Mouse (Mus musculus): Measurements from ENCODE around the gene Ctsw.

Gene Ctsw

DNA sequence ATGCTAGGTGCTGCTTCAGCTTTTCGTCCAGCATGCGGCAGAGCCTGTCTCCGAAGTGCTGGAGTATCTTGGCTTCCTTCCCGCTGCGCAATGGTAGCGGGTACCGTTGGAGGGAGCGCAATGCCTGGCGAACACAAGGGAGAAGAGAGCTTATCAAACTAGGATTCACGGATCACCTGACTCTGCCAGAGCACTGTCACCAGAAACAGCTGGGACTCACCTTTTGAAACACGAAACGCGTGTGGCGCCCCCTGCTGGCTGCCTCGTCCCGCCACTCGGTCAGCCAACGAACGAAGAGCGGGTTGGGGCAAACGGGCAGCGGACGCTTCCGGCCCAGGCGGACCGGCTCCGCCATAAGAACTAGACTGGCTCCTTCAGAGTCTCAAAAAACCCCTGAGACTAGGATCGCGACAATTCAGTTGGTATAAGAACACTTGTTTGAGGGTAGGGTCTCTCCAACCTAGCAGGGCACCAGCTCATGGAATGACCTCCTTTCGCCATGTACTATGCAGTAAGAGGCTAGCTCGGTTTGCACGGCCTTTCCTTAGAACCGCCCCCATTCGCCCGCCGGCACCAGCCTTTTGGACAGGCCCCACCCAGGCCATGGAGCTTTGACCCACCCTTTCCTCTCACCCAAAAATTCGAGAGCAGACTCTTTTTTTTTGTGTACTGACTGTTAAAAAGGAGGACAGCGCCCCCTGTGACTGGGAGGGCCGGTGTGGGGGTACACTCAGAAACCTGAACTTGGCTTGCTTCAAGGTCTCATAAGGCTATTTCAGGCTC, 19.7 kb upstream of the Ctsw start, which contains the start of gene Mus81:
Gene Mus81 (minus strand): TSS at position 635 of the 783 bp plus-strand sequence.
- peak; percentile 96 to 97 for DNase-seq (ENCODE audit: low spot score in 2 of 2)

DNA sequence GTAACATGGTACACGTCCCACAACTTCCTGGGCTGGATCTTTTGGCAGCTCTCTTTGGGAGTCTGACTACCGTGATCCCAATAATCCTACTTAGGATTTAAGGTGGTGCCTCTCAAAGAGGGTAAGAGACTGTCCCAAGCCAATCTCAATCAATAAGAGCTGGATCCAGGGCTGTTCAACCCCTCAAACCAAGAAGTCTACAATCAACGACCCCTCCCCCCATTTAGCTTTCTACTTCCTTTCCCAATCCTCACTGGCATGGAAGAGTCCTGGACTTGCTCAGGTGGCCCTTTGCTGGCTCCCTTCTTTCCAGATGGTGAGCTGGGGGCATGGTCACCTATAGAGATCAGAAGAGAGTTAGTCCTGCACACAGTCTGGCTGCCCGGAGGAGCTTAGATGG, 18.5 kb upstream of the Ctsw start:
- DNase-seq (ENCODE audit: low spot score in 2 of 2), result no peak

DNA sequence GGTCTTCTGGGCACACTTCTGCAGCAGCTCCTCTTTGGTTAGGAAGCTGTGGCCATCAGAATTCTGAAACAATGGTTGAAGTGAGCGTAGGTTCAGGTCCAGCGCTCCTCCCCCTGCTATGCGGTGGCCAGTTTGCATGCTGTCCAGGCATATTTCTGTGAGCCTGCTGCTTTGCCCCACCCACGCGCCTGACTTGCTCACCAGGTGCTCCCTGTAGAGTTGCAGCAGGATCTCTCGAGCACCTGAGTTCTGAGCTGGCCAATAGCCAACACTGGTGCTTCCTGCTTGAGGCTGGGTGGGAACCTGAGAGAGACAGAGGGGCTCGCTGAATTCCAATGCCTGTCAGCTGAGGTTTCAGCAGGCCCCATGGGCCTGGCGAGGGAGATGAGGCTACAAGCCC, 18.0 kb upstream of the Ctsw start:
- no peak for DNase-seq (ENCODE audit: low spot score in 2 of 2)

DNA sequence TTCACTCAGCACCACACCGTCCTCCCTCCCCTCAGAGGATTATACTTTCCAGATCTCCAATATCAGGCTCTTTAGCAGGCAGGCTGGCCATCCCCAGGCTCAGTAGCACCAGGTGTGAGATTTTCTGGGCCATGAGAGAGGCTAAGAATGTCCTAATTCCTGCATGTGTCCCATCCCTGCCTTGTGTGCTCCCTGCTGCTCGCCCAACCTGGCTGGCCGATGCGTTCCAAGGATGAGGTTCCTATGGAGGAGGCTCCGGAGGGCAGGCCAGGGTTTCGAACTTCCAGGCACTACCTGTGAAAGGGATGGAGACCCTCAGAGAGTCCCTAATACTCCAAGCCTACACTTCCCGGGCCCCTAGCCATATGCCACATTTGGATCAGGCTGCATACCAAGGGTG, 17.5 kb upstream of the Ctsw start:
- no peak for DNase-seq (ENCODE audit: low spot score in 2 of 2)

DNA sequence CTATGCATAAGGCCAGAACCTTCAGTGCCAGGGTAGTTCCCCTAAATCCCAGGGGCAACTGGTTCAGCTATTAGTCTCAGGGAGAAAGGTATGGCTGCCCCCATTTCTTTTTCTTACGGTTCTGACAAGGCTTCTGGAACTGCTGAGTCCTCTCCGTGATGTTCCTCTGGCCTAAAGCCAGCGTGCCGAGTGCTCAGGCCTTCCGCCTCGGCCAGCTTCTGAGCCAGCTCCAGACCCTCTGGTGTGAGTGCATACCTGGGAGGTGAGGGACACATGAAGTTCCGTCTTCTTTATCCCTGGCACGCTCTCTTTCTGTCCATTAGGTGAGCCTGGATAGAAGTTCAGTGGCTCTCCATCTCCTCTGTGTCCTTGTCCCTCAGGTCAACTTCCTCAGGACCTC, 17.1 kb upstream of the Ctsw start:
- DNase-seq (ENCODE audit: low spot score in 2 of 2), result no peak

DNA sequence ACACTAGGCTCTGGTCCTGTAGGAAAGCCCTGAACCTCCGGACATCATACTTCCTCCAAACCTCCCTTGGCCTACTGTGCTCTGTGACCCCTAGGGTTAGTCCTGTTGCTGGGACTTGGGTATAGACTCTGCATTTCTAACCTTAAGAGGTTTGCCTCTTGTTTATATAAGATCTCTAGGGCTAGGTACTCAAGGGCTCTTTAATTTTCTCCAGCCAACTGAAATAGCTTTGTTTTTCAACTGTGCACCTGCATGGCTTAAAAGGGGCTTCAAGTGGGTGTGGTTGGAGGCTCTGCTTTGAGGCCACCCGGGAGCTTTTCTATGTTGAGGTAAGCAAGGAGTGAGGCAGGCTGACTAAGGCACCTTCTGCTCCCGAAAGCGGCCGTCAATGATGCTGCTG, 16.2 kb upstream of the Ctsw start:
- no peak for DNase-seq (ENCODE audit: low spot score in 2 of 2)

DNA sequence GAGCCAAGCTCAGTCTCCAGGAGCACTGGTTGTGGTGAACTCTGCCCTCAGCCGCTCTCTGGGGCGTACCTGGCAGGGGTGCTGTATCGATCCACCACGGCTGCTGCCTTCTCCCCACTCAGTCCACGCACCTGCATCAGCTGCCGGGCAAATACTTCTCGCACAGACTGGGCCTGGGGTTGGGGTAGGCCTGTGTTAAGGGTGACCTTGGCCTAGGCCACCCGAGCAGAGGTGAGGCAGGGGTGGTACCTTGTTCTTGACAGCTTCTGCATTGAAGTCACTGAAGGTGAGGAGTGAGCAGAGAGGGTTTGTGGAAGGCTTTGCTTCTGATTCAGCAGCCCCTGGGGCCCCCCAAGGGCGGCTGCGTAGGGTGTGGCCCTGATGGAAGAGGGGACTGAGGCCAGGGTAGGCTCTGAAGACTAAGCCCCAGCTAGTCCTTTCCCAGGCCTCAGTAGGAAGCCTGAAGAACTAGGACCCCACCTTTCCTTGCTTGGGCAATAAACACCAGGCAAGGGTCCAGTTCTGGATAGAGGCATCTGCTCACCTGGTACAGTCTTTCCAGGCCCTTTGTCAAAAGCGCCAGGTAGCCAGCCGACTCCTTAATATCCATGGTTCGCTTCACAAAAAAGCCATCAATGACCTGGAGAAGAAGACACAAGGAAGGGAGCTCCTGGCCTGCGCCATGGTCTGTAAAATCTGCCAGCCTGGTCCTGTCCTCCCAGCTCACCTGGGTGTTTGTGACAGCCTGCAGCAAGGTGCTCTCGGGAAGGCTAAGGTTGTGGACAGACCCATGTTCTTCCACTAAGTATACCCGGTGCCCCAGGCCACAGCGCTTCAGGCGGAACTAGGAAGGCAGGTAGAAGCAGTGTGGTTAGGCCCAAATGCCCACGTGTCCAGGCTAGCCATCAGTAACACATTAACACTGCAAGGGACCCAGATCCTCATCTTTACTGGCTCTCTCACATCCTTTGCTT, 15.4 kb upstream of the Ctsw start:
- no peak for DNase-seq (ENCODE audit: low spot score in 2 of 2)

DNA sequence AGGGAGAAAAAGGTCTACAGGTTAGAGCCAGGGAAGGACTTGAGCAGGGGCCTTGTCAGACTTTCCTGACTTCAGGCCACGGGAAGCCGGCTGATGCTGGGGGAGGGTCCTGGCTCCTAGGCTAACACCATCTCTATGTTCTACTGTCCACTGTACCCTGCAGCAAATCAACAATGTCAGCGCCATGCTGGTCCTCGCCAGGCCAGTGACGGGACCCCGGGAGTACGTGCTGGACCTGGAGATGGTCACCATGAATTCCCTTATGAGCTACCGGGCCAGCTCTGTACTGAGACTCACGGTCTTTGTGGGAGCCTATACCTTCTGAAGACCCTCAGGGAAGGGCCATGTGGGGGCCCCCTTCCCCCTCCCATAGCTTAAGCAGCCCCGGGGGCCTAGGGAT, 13.1 kb upstream of the Ctsw start:
- DNase-seq (ENCODE audit: low spot score in 2 of 2), result no peak

DNA sequence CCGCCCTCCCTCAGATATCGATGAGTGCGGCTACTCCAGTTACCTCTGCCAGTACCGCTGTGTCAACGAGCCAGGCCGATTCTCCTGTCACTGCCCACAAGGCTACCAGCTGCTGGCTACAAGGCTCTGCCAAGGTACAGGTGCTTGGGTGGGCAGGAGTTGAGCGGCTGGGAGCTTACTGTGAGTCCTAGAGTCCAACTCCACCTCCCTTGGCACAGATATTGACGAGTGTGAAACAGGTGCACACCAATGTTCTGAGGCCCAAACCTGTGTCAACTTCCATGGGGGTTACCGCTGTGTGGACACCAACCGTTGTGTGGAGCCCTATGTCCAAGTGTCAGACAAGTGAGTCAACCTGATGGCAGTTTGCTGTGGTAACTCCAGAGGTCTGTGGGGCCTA, 11.7 kb upstream of the Ctsw start:
- no peak for DNase-seq (ENCODE audit: low spot score in 2 of 2)

DNA sequence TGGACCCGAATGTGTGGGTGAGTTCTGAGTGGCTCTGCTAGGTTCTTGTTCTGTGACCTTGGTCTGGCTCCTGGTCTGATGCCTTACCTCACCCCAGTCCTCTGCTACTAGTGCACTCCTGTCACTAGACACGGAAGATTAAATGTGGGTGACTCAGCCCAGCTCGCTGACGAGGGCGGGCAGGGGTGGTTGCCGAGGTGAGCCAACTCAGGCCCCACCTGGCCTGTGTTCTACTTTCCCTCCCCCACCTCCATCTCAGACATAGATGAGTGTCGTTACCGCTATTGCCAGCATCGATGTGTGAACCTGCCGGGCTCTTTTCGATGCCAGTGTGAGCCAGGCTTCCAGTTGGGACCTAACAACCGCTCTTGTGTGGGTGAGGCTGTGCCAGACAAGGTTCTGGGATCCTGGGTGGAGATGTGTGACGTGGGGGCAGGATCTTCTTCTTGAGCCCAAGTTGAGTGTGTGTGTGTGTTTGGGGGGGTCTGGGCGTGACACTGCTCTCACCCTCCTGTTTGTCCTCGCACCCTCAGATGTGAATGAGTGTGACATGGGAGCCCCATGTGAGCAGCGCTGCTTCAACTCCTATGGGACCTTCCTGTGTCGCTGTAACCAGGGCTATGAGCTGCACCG, 9.5 kb upstream of the Ctsw start:
- no peak for DNase-seq (ENCODE audit: low spot score in 2 of 2)

DNA sequence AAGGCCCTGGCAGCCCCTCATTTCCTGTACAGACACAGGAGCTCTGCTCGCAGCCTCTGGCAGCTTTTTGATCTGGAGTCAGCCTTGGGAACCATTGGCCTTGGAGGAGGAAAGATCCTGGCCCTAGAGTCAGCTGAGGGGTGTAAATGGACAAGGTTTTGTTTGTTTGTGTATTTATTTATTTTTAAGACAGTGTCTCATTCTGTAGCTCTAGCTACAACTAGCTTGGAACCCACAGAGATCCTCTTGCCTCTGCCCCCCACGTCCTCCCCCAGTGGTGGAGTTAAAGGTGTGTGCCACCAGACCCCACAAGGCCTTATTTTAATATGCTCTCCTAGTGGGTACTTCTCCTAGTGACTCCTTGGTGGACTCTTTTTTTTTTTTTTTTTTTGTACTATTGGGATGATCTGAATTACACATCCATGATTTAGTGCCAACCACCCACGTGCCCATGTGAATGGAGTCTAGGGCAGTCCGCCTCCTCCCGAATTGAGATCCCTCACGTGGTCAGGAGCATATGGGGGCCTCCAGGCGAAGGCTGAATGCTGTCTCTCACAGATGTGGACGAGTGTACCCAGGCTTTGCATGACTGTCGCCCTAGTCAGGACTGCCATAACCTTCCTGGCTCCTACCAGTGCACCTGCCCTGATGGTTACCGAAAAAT, 8.8 kb upstream of the Ctsw start:
- no peak for DNase-seq (ENCODE audit: low spot score in 2 of 2)

DNA sequence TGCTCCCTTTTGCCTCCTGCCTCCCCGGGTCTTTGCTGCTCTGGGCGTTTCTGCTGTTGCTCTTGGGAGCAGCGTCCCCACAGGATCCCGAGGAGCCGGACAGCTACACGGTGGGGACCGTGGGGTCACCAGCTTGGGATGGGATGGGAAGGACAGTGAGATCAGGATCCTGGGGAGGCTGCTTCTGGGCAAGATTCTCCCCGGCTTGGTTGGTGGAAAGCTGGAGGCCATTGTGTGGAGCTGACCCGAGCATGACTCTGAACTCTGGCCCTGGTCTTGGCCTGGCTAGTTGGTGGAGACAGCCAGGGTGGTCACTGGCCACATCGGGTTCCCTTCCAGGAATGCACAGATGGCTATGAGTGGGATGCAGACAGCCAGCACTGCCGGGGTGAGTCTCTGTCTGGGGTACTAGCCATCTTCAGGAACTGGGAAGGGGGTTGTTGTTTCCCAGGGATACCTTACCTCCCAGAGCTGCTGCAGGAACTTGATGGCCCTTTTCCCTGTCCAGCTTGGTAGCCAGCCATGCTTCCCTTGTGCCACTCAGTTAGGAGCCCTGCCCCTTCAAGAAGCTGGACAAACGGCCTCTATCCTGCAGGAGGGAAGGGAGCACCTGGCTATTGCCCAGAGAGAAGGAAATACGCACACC, 6.9 kb upstream of the Ctsw start:
- no peak for DNase-seq (ENCODE audit: low spot score in 2 of 2)

DNA sequence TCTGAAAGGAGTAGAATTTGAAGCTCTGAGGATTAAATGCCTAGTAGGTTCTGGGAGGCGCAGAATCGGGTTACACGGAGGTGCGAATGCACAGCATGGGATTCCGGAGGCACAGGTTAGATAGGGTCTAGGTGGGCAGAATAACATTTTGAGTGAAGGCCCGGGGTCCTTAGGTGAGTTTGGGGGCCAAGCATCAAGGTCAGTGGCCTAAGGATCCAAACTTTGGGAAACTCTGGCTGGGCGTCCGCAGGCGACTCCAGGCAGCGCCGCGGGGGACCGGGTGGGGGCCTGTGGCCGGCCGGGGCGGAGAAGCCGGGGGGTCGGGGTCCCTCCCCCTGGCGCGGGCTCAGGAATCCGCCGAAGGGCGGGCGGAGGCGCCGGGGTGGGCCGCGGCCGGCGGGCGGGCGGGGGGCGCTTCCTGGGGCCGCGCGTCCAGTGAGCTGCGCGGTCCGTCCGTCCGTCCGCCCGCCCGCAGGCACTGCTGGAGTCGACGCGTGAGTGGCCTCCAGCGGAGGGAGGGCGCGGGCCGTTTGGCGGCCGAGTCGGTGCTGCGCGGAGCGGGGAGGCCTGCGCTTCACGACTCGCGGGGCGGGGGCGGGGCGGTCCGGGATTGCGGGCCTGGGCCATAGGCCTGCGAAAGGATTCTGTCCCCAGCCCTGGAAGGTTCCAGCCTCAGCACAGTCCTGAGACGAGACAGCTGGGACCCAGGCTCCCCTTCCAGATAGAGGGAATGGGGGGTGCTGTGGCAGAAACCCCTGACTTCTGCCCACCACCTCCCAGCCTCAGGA, 6.2 kb upstream of the Ctsw start:
- DNase-seq (ENCODE audit: low spot score in 2 of 2), result no peak

DNA sequence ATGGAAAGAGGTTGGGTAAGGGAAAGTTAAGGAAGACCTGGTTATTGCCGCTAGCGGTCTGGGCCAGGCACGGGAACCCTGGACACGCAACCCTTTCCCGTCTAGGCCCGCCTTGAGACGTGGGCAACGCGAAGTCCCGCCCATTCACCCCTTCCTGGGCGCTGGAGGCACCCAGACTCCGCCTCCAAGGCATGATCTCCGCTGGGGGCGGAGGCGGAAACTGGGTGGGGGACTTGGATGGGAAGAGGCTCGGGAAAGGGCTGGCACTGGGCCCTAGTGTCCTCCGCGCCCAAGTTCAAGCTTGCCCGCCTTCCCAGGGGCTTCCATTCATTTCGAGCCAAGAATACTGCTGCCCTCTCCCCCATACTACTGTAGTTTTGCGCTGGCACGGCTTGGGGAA, 5.4 kb upstream of the Ctsw start, which contains the start of gene Efemp2:
Gene Efemp2 (plus strand): TSS at position 235 of the 400 bp plus-strand sequence.
- peak in 1 of 2 experiments; percentile 47 for DNase-seq (ENCODE audit: low spot score in 2 of 2)

DNA sequence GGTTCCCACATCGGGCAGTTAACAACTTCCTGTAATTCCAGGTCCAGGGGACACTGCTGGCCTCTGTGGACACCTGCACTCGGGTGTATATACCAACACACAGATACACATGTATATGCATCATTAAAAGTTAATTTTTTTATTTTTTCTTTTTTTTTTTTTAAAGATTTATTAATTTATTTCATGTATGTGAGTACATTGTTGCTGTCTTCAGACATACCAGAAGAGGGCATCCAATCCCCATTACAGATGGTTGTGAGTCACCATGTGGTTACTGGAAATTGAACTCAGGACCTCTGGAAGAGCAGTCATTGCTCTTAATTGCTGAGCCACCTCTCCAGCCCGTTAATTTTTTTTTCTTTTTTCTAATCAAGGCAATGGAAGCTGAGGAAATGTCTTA, 4.5 kb upstream of the Ctsw start:
- DNase-seq (ENCODE audit: low spot score in 2 of 2), result no peak

DNA sequence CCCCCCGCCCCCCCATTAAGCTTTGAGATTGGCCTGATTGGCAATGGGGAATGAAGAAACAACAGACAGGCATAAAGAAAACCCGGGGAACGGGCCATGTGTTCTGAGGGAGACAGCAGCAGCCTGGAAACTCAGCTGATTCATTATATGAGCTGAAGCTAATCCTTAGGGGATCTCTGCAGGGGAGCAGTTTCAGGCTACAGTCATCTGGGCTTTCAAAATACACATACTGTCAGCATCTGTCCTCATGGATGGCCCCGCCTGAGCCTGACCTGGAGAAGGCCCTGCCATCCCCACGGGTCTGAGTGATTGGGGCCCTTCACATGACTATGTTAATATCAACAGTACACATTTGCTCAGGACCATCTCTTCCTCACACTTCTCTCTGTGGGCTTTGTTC, 3.5 kb upstream of the Ctsw start:
- DNase-seq (ENCODE audit: low spot score in 2 of 2), result no peak

DNA sequence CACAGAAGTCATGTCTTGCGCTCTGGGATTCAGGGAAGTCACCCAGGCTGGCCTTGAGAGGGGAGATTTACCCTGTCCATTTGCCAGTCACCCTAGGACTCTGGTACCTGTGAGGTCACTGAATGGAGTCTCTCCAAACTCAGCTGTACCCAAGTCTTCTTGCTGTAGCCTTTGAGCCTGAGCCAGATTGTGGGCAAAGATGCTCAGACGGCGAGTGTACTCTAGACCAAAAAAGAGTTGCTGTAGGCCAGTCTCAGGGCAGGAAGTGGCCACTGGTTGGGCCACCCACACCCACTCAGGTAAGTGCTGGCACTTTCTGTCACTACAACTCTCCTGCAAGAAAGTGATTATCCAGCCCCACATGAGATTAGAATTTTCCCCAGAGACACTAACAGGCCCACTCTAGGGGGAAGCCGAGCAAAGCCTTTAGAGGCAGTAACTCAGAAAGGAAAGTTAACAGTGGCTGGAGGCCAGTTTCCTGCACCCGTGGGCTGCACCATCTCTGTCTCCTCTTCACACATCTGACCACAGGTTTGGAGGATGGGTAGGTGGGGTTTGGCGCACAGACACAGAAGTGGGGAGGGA, 1.3 kb downstream of the Ctsw start:
- no peak for DNase-seq (ENCODE audit: low spot score in 2 of 2)

DNA sequence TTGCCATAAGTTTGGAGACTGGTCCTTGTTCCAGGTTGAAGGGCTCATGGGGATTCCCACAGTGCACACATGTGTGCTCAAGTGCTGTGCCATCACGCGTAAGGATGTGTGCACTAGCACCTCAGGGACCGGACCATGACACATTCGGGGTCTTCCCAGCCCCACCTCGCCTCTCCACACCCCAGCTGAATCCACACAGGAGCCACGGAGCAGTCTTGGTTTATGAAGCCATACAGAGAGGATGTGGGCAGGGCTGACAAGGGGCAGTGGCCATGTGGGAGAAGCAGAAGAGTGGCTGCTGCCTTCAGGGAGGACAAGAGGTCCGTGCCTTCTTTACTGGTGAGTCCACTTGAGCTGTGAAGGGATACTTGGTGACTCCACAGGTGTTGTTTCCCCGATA, 3.3 kb downstream of the Ctsw start:
- DNase-seq (ENCODE audit: low spot score in 2 of 2), result no peak

DNA sequence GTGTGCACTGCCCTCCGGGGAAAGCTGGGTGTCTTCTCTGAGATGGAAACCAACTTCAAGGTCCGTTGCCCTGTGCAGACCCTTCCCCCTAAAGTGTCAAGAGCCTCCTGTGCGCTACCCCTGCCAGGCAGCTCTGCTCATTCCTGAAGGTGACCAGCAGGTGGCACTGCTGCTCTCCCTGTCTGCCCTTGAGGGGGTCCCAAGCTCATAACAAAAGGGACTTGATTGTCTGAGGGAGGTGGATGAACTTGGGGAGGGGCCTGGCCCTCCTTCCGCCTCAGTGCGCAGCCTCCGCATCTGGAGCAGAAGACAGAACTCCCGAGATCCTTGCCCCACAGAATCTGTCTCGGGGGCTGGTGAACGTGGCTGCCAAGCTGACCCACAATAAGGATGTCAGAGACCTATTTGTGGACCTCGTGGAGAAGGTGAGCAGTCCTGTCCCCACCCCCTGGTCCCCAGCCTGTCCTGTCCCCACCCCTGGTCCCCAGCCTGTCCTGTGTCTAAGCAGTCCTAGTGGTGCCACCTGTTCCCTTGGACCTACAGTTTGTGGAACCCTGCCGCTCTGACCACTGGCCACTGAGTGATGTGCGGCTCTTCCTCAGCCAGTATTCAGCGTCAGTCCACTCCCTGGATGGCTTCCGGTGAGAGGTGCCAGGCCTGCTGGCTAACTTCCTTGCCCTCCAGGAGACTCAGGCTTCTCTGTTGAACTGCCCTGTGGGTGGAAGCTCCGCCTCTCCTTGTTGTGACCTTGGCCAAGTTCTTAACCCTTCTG, 4.3 kb downstream of the Ctsw start:
- DNase-seq (ENCODE audit: low spot score in 2 of 2), result peak; percentile 42 to 71
